Mouse (Mus musculus) bone marrow macrophage, adult 2 months (primary cell): Measurements from ENCODE around the gene Ranbp3. TPM values are rescaled to one million over a fixed set of nuclear protein-coding genes. Genes with fewer than 3 reads are reported as not detected.

Source experiments
- H3K27ac ChIP-seq: 2 replicates; pipeline ENCODE4 v1.5.1; 2012; ENCODE audit warnings: low read depth, low read length; ENCODE audit not compliant: insufficient read depth
- H3K4me1 ChIP-seq: 2 replicates; pipeline ENCODE4 v1.6.1; 2012; ENCODE audit warnings: low read length; ENCODE audit not compliant: control insufficient read depth, insufficient read depth
- H3K4me3 ChIP-seq: 2 replicates; pipeline ENCODE4 v1.5.1; 2012; ENCODE audit warnings: mild to moderate bottlenecking, low read length, moderate library complexity; ENCODE audit not compliant: insufficient read depth
- CTCF ChIP-seq: IDR thresholded peaks from 2 replicates; pipeline ENCODE4 v1.5.1; 2012; ENCODE audit warnings: low read depth, mild to moderate bottlenecking, low read length, moderate library complexity
- POLR2A ChIP-seq: IDR thresholded peaks from 2 replicates; pipeline ENCODE4 v1.6.1; 2012; ENCODE audit warnings: mild to moderate bottlenecking, low read depth, low read length, borderline replicate concordance
- polyA plus RNA-seq: library from polyadenylated mRNA; stranded (reverse); fragments of >200 nt; gene quantifications from 2 replicates; pipeline ENCODE4 v1.2.4, GENCODE M21; 2012; ENCODE audit not compliant: missing spikeins, insufficient read depth, insufficient read length

The Ranbp3 gene
- polyA plus RNA-seq, 1 experiment: 36.9 TPM

- H3K4me3 ChIP-seq: no peak overlapping the region
- H3K4me1 ChIP-seq: no peaks in the 10 kb centered on the region
- no peak overlapping the region for H3K27ac ChIP-seq
- TF ChIP-seq POLR2A (no peak), CTCF (no peak)
Observed at GRCm38 (mm10) chr17:56751404-56752072, 78.4 kb downstream of the Ranbp3 start.

GRCm38 (mm10) chr17:56753452-56753851, 80.4 kb downstream of the Ranbp3 start:
- Histone ChIP-seq H3K27ac (no peak overlapping the region), H3K4me1 (no peaks in the 10 kb centered on the region), H3K4me3 (no peak overlapping the region)
- TF ChIP-seq CTCF: no peak
- no peak for TF ChIP-seq POLR2A

GRCm38 (mm10) chr17:56754271-56755185, 81.4 kb downstream of the Ranbp3 start:
- Histone ChIP-seq H3K4me3 (peak overlapping the region; percentile 37), H3K4me1 (no peaks in the 10 kb centered on the region), H3K27ac (no peak overlapping the region)
- TF ChIP-seq CTCF (no peak), POLR2A (no peak)

- H3K4me1 ChIP-seq: no peaks in the 10 kb centered on the region
- no peak for TF ChIP-seq POLR2A
- peak; percentile 36; the same call in 1 of the 2 replicates for TF ChIP-seq CTCF
- H3K27ac ChIP-seq: no peak overlapping the region
- peak overlapping the region; percentile 50 for H3K4me3 ChIP-seq
Observed at GRCm38 (mm10) chr17:56756703-56757399, 83.8 kb downstream of the Ranbp3 start.

GRCm38 (mm10) chr17:56757416-56758123, 84.5 kb downstream of the Ranbp3 start, which contains the start of gene Nrtn:
TSS of gene Nrtn (minus strand) at chr17:56757530.
- peak within 1 kb of the TSS; percentile 50 for H3K4me3 ChIP-seq
- TF ChIP-seq POLR2A (no peak), CTCF (no peak)
- peaks cover 2% of the 10 kb centered on the region; the same call in 1 of the 2 replicates for H3K4me1 ChIP-seq
- no peak within 1 kb of the TSS for H3K27ac ChIP-seq

GRCm38 (mm10) chr17:56758132-56758531, 85.0 kb downstream of the Ranbp3 start:
- no peak for TF ChIP-seq POLR2A
- peak; percentile 65 for TF ChIP-seq CTCF
- Histone ChIP-seq H3K4me3 (no peak overlapping the region), H3K4me1 (peaks cover 2% of the 10 kb centered on the region; the same call in 1 of the 2 replicates), H3K27ac (no peak overlapping the region)

GRCm38 (mm10) chr17:56759261-56759660, 86.2 kb downstream of the Ranbp3 start:
- Histone ChIP-seq H3K4me3 (no peak overlapping the region), H3K4me1 (peaks cover 2% of the 10 kb centered on the region; the same call in 1 of the 2 replicates), H3K27ac (no peak overlapping the region)
- no peak for TF ChIP-seq POLR2A
- TF ChIP-seq CTCF: no peak

GRCm38 (mm10) chr17:56761077-56761476, 88.0 kb downstream of the Ranbp3 start:
- TF ChIP-seq POLR2A (no peak), CTCF (no peak)
- H3K4me1 ChIP-seq: peaks cover 2% of the 10 kb centered on the region; the same call in 1 of the 2 replicates

More at GRCm38 (mm10) chr17:56761077-56761476, 88.0 kb downstream of the Ranbp3 start:
- Histone ChIP-seq H3K27ac (no peak overlapping the region), H3K4me3 (no peak overlapping the region)

Other genes starting within 250 kb of the Ranbp3 start
- 75.2 and 77.2 TPM in 2 replicates for gene Ptprs, start 196.8 kb upstream of the Ranbp3 start, polyA plus RNA-seq
- not detected in 2 replicates for gene Znrf4, start 160.9 kb upstream of the Ranbp3 start, polyA plus RNA-seq
- gene Gm20219, start 118.9 kb upstream of the Ranbp3 start, polyA plus RNA-seq: 1.6 and 2.1 TPM in 2 replicates
- 164 and 176 TPM in 2 replicates for gene Safb2, start 88.7 kb upstream of the Ranbp3 start, polyA plus RNA-seq
- gene Safb, start 88.5 kb upstream of the Ranbp3 start, polyA plus RNA-seq: 73.7 and 75.6 TPM in 2 replicates
- 80.8 and 87.4 TPM in 2 replicates for gene 2410015M20Rik, start 63.5 kb upstream of the Ranbp3 start, polyA plus RNA-seq
- gene Rpl36, start 59.9 kb upstream of the Ranbp3 start, polyA plus RNA-seq: 507 and 564 TPM in 2 replicates
- 29.6 and 29.9 TPM in 2 replicates for gene Lonp1, start 46.4 kb upstream of the Ranbp3 start, polyA plus RNA-seq
- not detected in 2 replicates for gene Catsperd, start 45.2 kb upstream of the Ranbp3 start, polyA plus RNA-seq
- gene Ndufa11, start 44.5 kb downstream of the Ranbp3 start, polyA plus RNA-seq: 75.1 and 96.1 TPM in 2 replicates
- gene Vmac, start 44.7 kb downstream of the Ranbp3 start, polyA plus RNA-seq: 11.0 and 13.7 TPM in 2 replicates
- 0.55 and 0.80 TPM in 2 replicates for gene Nrtn, start 84.2 kb downstream of the Ranbp3 start, polyA plus RNA-seq
- 21.4 and 24.9 TPM in 2 replicates for gene Dus3l, start 91.5 kb downstream of the Ranbp3 start, polyA plus RNA-seq
- gene Prr22, start 97.0 kb downstream of the Ranbp3 start, polyA plus RNA-seq: not detected in 2 replicates
- 1.1 and 1.2 TPM in 2 replicates for gene Rfx2, start 157.7 kb downstream of the Ranbp3 start, polyA plus RNA-seq
- gene Acsbg2, start 201.2 kb downstream of the Ranbp3 start, polyA plus RNA-seq: not detected in 2 replicates
- gene 1700061G19Rik, start 202.2 kb downstream of the Ranbp3 start, polyA plus RNA-seq: not detected in 2 replicates